Mouse (Mus musculus): ENCODE data around the gene Ptprm. TPM values are rescaled to one million over a fixed set of nuclear protein-coding genes. Genes with fewer than 3 reads are reported as not detected.

The Ptprm gene
- total RNA-seq, 1 experiment from 2014 or later: not detected

GRCm38 (mm10) chr17:67136421-67136820 is 217.8 kb downstream of the Ptprm start:
- ATAC-seq (replicated peaks in 1 of 2; ENCODE audit: insufficient read depth in 1 of 2, low FRiP score in 2 of 2, low TSS enrichment in 1 of 2, low read depth in 1 of 2, poor library complexity in 2 of 2, severe bottlenecking in 2 of 2): no peak

DNA sequence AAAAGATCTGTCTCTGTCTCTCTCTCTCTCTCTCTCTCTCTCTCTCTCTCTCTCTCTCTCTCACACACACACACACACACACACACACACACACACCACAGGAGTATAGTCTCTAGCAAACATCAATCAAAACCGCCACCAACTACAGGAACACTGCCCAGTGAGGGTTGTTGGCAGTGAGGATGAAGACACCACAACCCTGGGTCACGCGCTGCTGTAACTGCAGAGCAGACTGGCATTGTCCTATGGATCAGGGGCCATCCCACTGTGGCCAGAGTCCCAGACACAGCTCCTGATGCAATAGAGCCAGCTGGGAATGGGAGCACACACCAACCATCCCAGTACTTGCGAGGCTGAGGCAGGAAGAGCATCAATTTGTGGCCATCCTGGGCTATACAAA is 220.0 kb downstream of the Ptprm start:
- no peak for ATAC-seq (replicated peaks in 1 of 2; ENCODE audit: insufficient read depth in 1 of 2, low FRiP score in 2 of 2, low TSS enrichment in 1 of 2, low read depth in 1 of 2, poor library complexity in 2 of 2, severe bottlenecking in 2 of 2)

DNA sequence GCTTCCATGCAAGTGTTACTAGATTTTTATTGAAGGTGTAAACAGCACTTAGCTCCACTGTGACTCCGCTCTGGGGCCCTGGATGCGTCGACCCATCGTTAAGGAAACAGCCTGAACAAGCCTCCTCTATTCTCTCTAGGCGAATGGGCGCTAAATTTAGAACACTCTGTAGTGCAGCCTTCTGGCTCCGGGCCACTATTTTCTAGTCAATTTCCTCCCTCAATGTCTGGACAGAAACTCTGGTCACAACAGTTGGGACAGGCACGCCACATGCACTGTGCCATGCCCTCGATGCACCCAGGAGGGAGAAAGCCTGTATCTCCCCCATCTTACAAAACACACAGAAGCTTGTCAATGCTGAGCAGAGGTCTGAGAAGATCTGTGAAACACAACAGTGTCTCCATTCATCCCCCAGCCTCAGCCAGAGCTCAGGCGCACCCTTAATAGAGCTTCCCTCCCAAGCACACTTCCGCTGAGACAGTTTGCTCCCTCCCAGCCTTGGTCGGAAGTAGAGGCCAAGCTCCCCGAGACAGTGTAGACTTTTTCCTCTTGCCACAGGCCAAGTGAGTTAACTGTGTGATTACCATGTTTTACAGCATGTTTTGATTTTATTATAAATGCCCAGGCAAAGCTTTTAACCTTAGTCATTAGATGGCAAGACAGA is 220.7 kb downstream of the Ptprm start:
- peak; percentile 79 to 86 for ATAC-seq (replicated peaks in 1 of 2; ENCODE audit: insufficient read depth in 1 of 2, low FRiP score in 2 of 2, low TSS enrichment in 1 of 2, low read depth in 1 of 2, poor library complexity in 2 of 2, severe bottlenecking in 2 of 2)

DNA sequence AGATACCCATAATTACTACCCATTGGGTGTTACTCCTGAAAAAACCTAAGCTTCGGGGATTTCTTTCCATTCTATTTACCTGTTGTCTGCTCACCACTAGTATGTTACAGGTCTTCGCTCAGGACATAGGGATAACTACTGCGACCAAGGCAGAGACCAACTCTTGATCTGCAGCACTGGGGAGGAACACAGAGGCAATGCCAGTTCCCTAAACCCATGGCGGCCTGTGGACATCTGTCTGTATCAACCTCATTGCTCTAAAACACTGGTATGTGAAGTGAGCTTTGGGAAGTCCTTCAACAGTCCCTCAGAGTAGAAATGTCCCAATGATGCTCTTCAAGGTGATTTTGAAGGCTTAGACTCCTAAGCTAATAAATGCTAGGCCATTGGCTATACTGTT is 221.2 kb downstream of the Ptprm start:
- no peak for ATAC-seq (replicated peaks in 1 of 2; ENCODE audit: insufficient read depth in 1 of 2, low FRiP score in 2 of 2, low TSS enrichment in 1 of 2, low read depth in 1 of 2, poor library complexity in 2 of 2, severe bottlenecking in 2 of 2)

- ATAC-seq (replicated peaks in 1 of 2; ENCODE audit: insufficient read depth in 1 of 2, low FRiP score in 2 of 2, low TSS enrichment in 1 of 2, low read depth in 1 of 2, poor library complexity in 2 of 2, severe bottlenecking in 2 of 2): no peak
Measured at GRCm38 (mm10) chr17:67127530-67127929, 226.7 kb downstream of the Ptprm start.

DNA sequence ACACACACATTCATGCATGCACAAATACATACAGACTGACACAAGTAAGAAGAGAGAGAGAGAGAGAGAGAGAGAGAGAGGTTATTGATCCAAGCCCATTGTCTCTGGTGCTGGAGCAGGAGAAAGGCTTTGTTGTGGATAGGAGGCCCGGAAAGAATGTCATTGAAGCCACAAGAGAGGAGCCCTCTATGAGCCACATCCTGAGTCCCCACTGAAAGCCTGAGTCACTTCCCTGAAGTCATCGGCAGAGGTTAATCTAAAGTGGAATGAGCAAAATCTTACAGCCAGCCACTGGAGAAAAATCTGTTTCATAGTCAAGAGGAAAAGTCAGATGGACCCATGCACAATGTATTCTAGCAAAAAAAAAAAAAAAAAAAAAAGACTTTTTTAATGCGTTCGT is 228.7 kb downstream of the Ptprm start:
- ATAC-seq (replicated peaks in 1 of 2; ENCODE audit: insufficient read depth in 1 of 2, low FRiP score in 2 of 2, low TSS enrichment in 1 of 2, low read depth in 1 of 2, poor library complexity in 2 of 2, severe bottlenecking in 2 of 2): peak; percentile 52 to 77; a peak in 3 of 4 replicates

GRCm38 (mm10) chr17:67124294-67124693 is 230.0 kb downstream of the Ptprm start:
- peak in 1 of 2 experiments; percentile 14; a peak in 1 of 4 replicates for ATAC-seq (replicated peaks in 1 of 2; ENCODE audit: insufficient read depth in 1 of 2, low FRiP score in 2 of 2, low TSS enrichment in 1 of 2, low read depth in 1 of 2, poor library complexity in 2 of 2, severe bottlenecking in 2 of 2)

- ATAC-seq (replicated peaks in 1 of 2; ENCODE audit: insufficient read depth in 1 of 2, low FRiP score in 2 of 2, low TSS enrichment in 1 of 2, low read depth in 1 of 2, poor library complexity in 2 of 2, severe bottlenecking in 2 of 2): no peak
Measured at GRCm38 (mm10) chr17:67123722-67124121, 230.5 kb downstream of the Ptprm start.

- no peak for ATAC-seq (replicated peaks in 1 of 2; ENCODE audit: insufficient read depth in 1 of 2, low FRiP score in 2 of 2, low TSS enrichment in 1 of 2, low read depth in 1 of 2, poor library complexity in 2 of 2, severe bottlenecking in 2 of 2)
Measured at GRCm38 (mm10) chr17:67120863-67121262, 233.4 kb downstream of the Ptprm start.

DNA sequence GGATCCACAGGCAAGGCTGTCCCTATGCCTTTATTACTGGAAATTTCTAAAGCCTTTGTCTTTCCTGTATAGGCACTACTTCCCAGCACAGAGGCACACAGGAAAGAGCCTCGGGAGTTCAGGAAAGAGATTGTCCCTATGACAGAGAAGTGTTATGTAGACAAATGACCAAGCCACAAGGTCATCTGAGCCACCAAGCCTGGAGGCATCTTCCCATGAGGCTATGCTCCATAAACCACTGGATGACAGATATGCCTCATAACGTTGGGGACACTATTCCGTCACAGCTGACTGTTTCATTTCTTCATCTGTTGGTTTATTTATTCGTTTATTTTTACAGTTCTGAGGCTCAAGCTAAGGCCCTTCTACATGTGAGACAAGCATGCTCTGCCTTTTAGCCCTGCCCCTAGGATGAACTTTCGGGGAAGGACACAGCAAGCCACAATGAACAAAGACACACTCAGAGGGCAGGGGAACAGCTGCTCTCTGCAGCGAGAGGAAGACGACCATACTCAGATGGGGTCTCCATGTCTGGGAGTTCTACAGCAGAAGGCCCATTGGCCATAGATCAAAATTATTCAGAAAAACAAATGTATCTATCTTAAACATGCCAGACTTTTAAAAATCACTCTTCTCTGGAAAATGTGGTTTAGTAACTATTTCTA is 235.4 kb downstream of the Ptprm start:
- ATAC-seq (replicated peaks in 1 of 2; ENCODE audit: insufficient read depth in 1 of 2, low FRiP score in 2 of 2, low TSS enrichment in 1 of 2, low read depth in 1 of 2, poor library complexity in 2 of 2, severe bottlenecking in 2 of 2): no peak

DNA sequence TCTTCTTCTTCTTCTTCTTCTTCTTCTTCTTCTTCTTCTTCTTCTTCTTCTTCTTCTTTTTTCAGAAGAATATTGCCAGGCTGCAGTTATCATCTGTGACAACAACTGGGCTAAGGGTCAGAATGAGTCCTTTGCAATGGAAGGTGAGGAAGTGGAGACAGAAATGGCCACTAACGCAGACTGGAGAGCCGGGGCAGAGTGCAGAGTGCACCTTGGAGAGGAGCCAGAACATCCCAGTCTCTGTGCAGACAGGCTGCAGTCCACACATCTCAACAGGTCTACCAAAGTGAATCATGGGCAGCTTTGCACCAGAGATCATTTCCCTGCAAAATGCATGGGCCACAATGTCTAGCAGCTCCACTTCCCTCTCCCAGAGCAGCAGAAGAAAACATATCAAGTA is 239.4 kb downstream of the Ptprm start:
- no peak for ATAC-seq (replicated peaks in 1 of 2; ENCODE audit: insufficient read depth in 1 of 2, low FRiP score in 2 of 2, low TSS enrichment in 1 of 2, low read depth in 1 of 2, poor library complexity in 2 of 2, severe bottlenecking in 2 of 2)

DNA sequence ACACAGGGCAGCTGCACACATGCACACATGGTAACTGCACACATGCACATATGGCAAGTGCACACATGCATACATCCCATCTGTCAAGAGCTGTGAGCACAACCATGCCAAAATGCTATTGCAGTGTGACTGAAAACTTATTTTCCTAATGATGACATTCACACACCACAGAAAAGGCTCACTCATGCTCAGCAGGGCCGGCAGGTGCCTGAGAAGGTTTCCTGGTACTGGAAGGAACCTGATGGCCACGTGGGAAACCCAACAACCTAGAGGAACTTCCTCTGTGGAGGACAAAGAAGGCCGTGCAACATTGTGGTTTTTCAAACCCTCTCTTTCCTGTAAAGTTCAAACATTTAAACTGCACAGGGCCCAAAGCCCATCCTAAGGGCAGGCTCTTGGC is 241.6 kb downstream of the Ptprm start:
- ATAC-seq (replicated peaks in 1 of 2; ENCODE audit: insufficient read depth in 1 of 2, low FRiP score in 2 of 2, low TSS enrichment in 1 of 2, low read depth in 1 of 2, poor library complexity in 2 of 2, severe bottlenecking in 2 of 2): peak; percentile 68 to 88

GRCm38 (mm10) chr17:67106176-67106575 is 248.1 kb downstream of the Ptprm start:
- ATAC-seq (replicated peaks in 1 of 2; ENCODE audit: insufficient read depth in 1 of 2, low FRiP score in 2 of 2, low TSS enrichment in 1 of 2, low read depth in 1 of 2, poor library complexity in 2 of 2, severe bottlenecking in 2 of 2): no peak

DNA sequence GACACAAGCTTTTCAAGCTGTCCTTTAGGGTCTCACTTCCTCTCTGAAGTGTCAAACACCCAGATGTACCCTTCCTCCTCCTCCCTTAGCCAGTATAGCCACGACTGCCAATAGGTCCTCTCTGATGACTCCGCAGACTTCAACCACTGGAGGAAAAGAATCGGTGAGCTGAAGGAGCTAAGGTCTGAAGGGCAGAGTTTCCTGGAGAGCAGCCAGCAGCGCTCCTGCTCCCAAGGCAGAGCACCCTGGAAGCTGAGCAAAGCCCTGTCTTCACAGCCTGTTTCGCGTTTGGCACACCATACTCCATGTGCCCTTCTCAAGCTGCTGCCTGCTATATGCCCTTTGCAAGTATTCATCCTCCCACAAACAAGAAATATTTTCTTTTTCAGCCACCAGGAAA is 252.2 kb downstream of the Ptprm start:
- ATAC-seq (replicated peaks in 1 of 2; ENCODE audit: insufficient read depth in 1 of 2, low FRiP score in 2 of 2, low TSS enrichment in 1 of 2, low read depth in 1 of 2, poor library complexity in 2 of 2, severe bottlenecking in 2 of 2): no peak

DNA sequence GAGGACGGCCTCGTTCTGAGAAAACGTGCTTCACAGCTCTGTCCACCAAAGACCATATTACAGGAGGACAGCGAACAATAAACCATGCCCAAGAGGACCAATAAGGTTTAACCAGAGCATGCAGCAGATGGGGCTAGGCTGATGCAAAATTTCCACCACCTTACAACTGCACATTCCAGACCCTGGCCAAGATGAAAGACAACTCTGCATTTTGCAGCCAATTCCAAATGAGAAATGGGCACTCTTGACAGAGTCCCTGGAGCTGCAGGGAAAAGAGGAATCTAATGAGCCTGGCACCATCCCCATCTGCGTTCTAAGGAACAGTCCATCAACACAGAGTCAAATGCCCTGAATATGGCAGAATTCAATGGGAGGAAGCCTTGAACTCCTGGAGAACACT is 263.3 kb downstream of the Ptprm start:
- no peak for ATAC-seq (replicated peaks in 1 of 2; ENCODE audit: insufficient read depth in 1 of 2, low FRiP score in 2 of 2, low TSS enrichment in 1 of 2, low read depth in 1 of 2, poor library complexity in 2 of 2, severe bottlenecking in 2 of 2)

DNA sequence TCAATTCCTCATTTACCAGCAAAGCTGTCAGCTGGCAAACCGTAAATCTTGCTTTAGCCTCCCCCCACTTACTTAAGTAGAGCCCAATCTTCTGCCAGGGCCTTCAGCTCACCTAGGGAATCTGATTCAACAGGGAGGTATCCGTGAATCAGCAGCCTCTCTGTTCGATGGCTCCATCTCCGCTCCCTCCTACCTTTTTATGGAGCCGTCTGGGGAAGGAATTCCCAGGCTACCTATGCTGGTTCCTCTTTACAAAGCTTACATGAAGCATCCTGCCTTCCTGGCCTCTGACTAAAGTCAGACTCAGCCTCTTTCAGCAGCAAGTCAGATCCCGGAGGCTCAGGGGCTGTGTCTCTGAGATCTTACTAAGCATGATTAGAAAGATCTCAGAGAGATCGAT is 264.1 kb downstream of the Ptprm start:
- no peak for ATAC-seq (replicated peaks in 1 of 2; ENCODE audit: insufficient read depth in 1 of 2, low FRiP score in 2 of 2, low TSS enrichment in 1 of 2, low read depth in 1 of 2, poor library complexity in 2 of 2, severe bottlenecking in 2 of 2)

DNA sequence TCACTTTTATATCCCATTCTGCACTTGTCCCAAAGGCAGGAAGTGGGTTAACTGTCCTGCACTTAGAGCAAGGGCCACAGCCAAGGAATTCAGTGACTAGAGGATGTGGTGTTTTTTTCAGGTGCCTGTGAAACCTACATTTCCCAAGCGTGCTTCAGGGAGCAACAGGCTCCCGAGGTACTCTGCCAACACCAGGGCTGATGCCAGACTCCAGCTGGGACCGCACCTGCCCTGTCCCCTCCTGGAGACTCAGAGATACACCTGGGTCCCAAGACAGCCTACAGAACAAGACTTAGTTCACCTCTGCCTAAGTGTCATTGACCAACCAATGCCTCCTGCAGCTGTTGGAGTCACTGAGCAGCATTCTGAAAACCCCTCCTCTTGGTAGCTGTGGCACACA is 264.6 kb downstream of the Ptprm start:
- ATAC-seq (replicated peaks in 1 of 2; ENCODE audit: insufficient read depth in 1 of 2, low FRiP score in 2 of 2, low TSS enrichment in 1 of 2, low read depth in 1 of 2, poor library complexity in 2 of 2, severe bottlenecking in 2 of 2): no peak

- ATAC-seq (replicated peaks in 1 of 2; ENCODE audit: insufficient read depth in 1 of 2, low FRiP score in 2 of 2, low TSS enrichment in 1 of 2, low read depth in 1 of 2, poor library complexity in 2 of 2, severe bottlenecking in 2 of 2): 0 out of 4 replicates have a peak, but pooled peaks of 1 of the 2 experiments have one; percentile 46
Measured at GRCm38 (mm10) chr17:67087585-67087984, 266.7 kb downstream of the Ptprm start.

- ATAC-seq (replicated peaks in 1 of 2; ENCODE audit: insufficient read depth in 1 of 2, low FRiP score in 2 of 2, low TSS enrichment in 1 of 2, low read depth in 1 of 2, poor library complexity in 2 of 2, severe bottlenecking in 2 of 2): no peak
Measured at GRCm38 (mm10) chr17:67086811-67087210, 267.4 kb downstream of the Ptprm start.

Measured in hematopoietic stem cell, adult 5-6 weeks (primary cell).